Mouse (Mus musculus) kidney, embryonic 15.5 days (tissue): ENCODE measurements at regions not wholly inside any gene's neighbourhood (a gene's known extent, or its start where the extent isn't known, plus 50 kb on each side); places are given as distances from the start of the nearest gene placed in this dataset.

ENCODE experiments used
- ATAC-seq: fragments of 200-750 bp; cut with Nextera tagmentation; replicated peaks from 2 replicates; pipeline ENCODE4 v1.8.0; 2017; ENCODE audit warnings: moderate TSS enrichment; ENCODE audit not compliant: low FRiP score
- H3K27ac ChIP-seq: fragments of 300-500 bp; sonication (generic); 2 replicates; pipeline ENCODE4 v1.5.1; 2015; ENCODE audit warnings: mild to moderate bottlenecking, inconsistent platforms
- H3K27me3 ChIP-seq: fragments of 300-500 bp; sonication (generic); 2 replicates; pipeline ENCODE4 v1.6.1; 2015; ENCODE audit warnings: inconsistent platforms
- H3K36me3 ChIP-seq: fragments of 300-500 bp; sonication (generic); 2 replicates; pipeline ENCODE4 v1.6.1; 2015; ENCODE audit warnings: inconsistent platforms
- H3K4me1 ChIP-seq: fragments of 300-500 bp; sonication (generic); 2 replicates; pipeline ENCODE4 v1.6.1; 2015; ENCODE audit warnings: inconsistent platforms
- H3K4me2 ChIP-seq: fragments of 300-500 bp; sonication (generic); 2 replicates; pipeline ENCODE4 v1.6.1; 2015; ENCODE audit warnings: moderate library complexity, mild to moderate bottlenecking, inconsistent platforms
- H3K4me3 ChIP-seq: fragments of 300-500 bp; sonication (generic); replicated peaks from 2 replicates; pipeline ENCODE4 v1.5.1; 2015; ENCODE audit warnings: mild to moderate bottlenecking, inconsistent platforms
- H3K9ac ChIP-seq: fragments of 300-500 bp; sonication (generic); 2 replicates; pipeline ENCODE4 v1.6.1; 2015; ENCODE audit warnings: mild to moderate bottlenecking, inconsistent platforms
- H3K9me3 ChIP-seq: fragments of 300-500 bp; sonication (generic); replicated peaks from 2 replicates; pipeline ENCODE4 v1.6.1; 2016; ENCODE audit warnings: inconsistent platforms
- WGBS: fragments of 180-500 bp; shearing (Covaris S2); methylation state at CpG from one replicate; pipeline ENCODE4 v1.1.7; 2015; ENCODE audit warnings: mixed read lengths; 5-methylcytosine and 5-hydroxymethylcytosine counted together

GRCm38 (mm10) chr4:88937866-88938711, 58.1 kb upstream of the Ifne start:
- WGBS = under 1% methylated on average over 100 of the region's 104 CpGs
- no peaks in the 10 kb centered on the region for H3K9me3 ChIP-seq
- peak overlapping the region; percentile 48 for H3K9ac ChIP-seq
- peak overlapping the region; percentile 96 for H3K4me2 ChIP-seq
- H3K36me3 ChIP-seq = no peaks in the 10 kb centered on the region
- peak; percentile 98 for ATAC-seq
- peaks cover 77% of the 10 kb centered on the region for H3K27me3 ChIP-seq
- H3K4me3 ChIP-seq = peak overlapping the region; percentile 60
- peak overlapping the region; percentile 37; the same call in 1 of the 2 replicates for H3K27ac ChIP-seq
- H3K4me1 ChIP-seq = peaks cover 11% of the 10 kb centered on the region; the same call in 1 of the 2 replicates

GRCm38 (mm10) chr4:88936976-88937375, 57.0 kb upstream of the Ifne start:
- Histone ChIP-seq H3K9ac (no peak overlapping the region), H3K4me3 (0 out of 2 replicates have a peak overlapping the region, but pooled peaks have one; percentile 60), H3K4me2 (peak overlapping the region; percentile 96; the same call in 1 of the 2 replicates), H3K27ac (no peak overlapping the region), H3K36me3 (no peaks in the 10 kb centered on the region), H3K9me3 (no peaks in the 10 kb centered on the region), H3K4me1 (peaks cover 11% of the 10 kb centered on the region; the same call in 1 of the 2 replicates), H3K27me3 (peaks cover 80% of the 10 kb centered on the region)
- ATAC-seq = no peak
- WGBS = 67% methylated on average over 6 of the region's 6 CpGs

- no peak overlapping the region for H3K4me2 ChIP-seq
- 83% methylated on average over 2 of the region's 2 CpGs for WGBS
- no peak for ATAC-seq
Measured at GRCm38 (mm10) chr4:88935901-88936300, 55.9 kb upstream of the Ifne start.

GRCm38 (mm10) chr4:88935316-88935715, 55.3 kb upstream of the Ifne start:
- 69% methylated on average over 7 of the region's 7 CpGs for WGBS
- Histone ChIP-seq H3K4me3 (no peak overlapping the region), H3K27ac (no peak overlapping the region), H3K4me1 (peaks cover 11% of the 10 kb centered on the region; the same call in 1 of the 2 replicates), H3K36me3 (no peaks in the 10 kb centered on the region), H3K4me2 (no peak overlapping the region), H3K9me3 (no peaks in the 10 kb centered on the region), H3K9ac (no peak overlapping the region), H3K27me3 (peaks cover 72% of the 10 kb centered on the region)
- ATAC-seq = no peak

More at GRCm38 (mm10) chr4:88935901-88936300, 55.9 kb upstream of the Ifne start:
- H3K4me3 ChIP-seq = no peak overlapping the region
- H3K27ac ChIP-seq = no peak overlapping the region
- H3K36me3 ChIP-seq = no peaks in the 10 kb centered on the region
- H3K27me3 ChIP-seq = peaks cover 75% of the 10 kb centered on the region
- H3K4me1 ChIP-seq = peaks cover 11% of the 10 kb centered on the region; the same call in 1 of the 2 replicates
- no peak overlapping the region for H3K9ac ChIP-seq
- no peaks in the 10 kb centered on the region for H3K9me3 ChIP-seq

GRCm38 (mm10) chr4:88934266-88935025, 54.4 kb upstream of the Ifne start:
- Histone ChIP-seq H3K4me1 (peaks cover 11% of the 10 kb centered on the region; the same call in 1 of the 2 replicates), H3K27ac (no peak overlapping the region), H3K27me3 (peaks cover 69% of the 10 kb centered on the region), H3K9me3 (no peaks in the 10 kb centered on the region), H3K4me3 (no peak overlapping the region), H3K9ac (no peak overlapping the region), H3K36me3 (no peaks in the 10 kb centered on the region), H3K4me2 (no peak overlapping the region)
- 77% methylated on average over 8 of the region's 8 CpGs for WGBS
- ATAC-seq = no peak

- Histone ChIP-seq H3K4me1 (0 out of 2 replicates have a peak, but pooled peaks cover 3% of the 10 kb centered on the region), H3K9me3 (no peaks in the 10 kb centered on the region), H3K36me3 (no peaks in the 10 kb centered on the region), H3K9ac (no peak overlapping the region), H3K27me3 (peaks cover 44% of the 10 kb centered on the region), H3K4me2 (no peak overlapping the region), H3K4me3 (no peak overlapping the region), H3K27ac (no peak overlapping the region)
- 87% methylated on average over 9 of the region's 9 CpGs for WGBS
- ATAC-seq = no peak
Measured at GRCm38 (mm10) chr4:88931217-88931616, 51.2 kb upstream of the Ifne start.
